Comparison of ENCODE assay signal across 17 mouse cellular contexts in genomic region chr10:83212618-83213017, GRCm38 (mm10).
"Had no signal": no experiment of that assay in that cellular context is flagged by ENCODE, and none has a peak within 500 bp of the region (broad histone marks: within the 10 kb centered on the region; RNA-seq: fewer than 3 reads in every experiment).

No protein-coding gene starts in this region.

- ATAC-seq: hindbrain, postnatal 0 days; intestine, embryonic 16.5 days; liver, embryonic 12.5 days had no signal

- DNase-seq: gastrocnemius, postnatal 14 days; gastrocnemius, postnatal 36 days; heart, adult 11 months; heart, adult 2 months; heart, postnatal 14 days; heart, postnatal 36 days; kidney, adult 11 months; kidney, adult 2 months; kidney, adult 9 months; kidney, postnatal 14 days; kidney, postnatal 36 days; layer of hippocampus, adult 9-11 months; layer of hippocampus, postnatal 36 days; left cerebral cortex, postnatal 4 days had no signal
